Mouse (Mus musculus): ENCODE data around the gene Acbd3.

DNA sequence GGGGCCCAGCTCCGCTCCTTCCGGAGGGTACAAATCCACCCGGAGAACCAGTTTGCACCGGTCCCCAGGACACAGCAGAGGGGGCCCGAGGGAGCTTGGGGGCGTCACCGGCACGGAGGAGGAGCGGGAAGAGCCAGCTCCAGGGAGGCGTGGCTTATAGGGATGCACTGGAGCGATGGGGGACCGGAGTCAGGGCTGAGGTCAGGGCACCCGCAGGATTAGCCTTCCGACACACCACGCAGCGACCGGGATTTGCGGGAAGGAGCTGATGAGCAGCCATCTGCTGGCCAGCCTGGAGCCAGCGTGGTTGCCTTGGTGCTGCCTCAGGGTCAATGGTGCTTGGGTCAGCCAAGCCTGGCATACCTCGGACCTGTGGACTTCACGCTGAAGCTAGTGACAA is 68.3 kb downstream of the Acbd3 start:
- TF ChIP-seq CTCF (IDR thresholded peaks at IDR 0.05; ENCODE audit: low read depth) (0 out of 2 replicates have a peak, but pooled peaks have one; percentile 6), EP300 (IDR thresholded peaks at IDR 0.05; ENCODE audit: low read depth) (no peak)
